Mouse (Mus musculus): ENCODE data around the gene Inhba.

DNA sequence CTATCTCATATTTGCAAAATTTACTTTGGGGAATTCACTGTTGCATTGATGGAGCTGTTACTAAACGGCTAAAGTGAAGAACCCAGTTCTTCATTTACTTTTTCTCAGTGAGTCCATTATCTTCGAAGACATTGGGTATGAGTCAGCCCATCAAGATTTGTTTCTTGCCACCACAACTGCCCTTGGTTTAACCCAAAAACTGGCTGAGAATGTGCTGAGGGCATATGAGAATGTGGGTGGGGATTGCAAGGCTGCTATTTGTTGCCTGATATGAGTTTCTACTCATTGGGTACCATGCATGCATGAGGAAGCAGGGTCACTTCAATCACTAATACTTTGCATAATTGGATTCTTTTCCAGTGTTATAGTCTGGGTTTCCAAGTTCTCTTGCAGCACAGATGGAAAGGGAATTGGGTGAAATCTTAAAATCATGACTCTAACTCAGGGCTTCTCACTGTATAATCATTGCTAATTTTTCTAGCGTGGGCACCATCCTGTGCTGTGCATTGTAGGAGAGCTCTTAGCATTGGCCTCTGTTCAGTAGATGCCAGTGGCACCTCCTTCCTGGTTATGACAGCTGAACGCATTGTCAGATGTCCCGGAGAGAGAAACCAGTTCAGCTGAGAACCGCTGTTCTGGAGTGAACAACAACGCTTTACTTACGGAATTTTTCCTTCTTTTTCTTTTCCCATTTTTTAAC is 1.7 kb upstream of the Inhba start:
- TF ChIP-seq POLR2A (IDR thresholded peaks at IDR 0.05; ENCODE audit: borderline replicate concordance, low read depth, low read length) (no peak), CTCF (IDR thresholded peaks at IDR 0.05; ENCODE audit: low read depth, low read length) (no peak)

All from bone marrow macrophage, adult 2 months (primary cell).